Mouse (Mus musculus): ENCODE results near the gene Snx27. TPM values are rescaled to one million over a fixed set of nuclear protein-coding genes. Genes with fewer than 3 reads are reported as not detected.

Gene Snx27
- polyA plus RNA-seq, 1 experiment from 2014 or later: 42.8 TPM

DNA sequence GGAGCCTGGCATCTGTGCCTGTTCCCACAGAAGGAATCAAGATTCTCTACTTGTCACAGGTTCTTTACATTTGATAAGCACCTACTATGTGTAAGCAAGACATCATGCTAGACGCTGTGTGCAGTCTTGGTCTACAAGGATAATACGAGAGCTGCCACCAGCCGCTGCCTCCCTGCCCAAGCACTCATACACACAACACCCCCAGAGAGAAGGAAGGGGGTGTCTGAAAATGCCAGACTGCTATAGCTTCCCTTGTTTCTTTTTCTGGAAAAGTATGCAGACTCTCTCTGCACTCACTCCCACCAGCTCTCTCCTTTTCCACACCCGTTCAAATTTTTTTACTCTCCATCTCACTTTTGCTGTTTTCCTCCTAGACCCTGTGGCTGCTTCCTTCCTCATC lies 105.1 kb downstream of the Snx27 start:
- peak overlapping the region; percentile 86 for H3K4me2 ChIP-seq (ENCODE audit: low read length)
- no peaks in the 10 kb centered on the region for H3K9me3 ChIP-seq (replicated peaks; ENCODE audit: control insufficient read depth, low read length)
- peak overlapping the region; percentile 61 for H3K4me3 ChIP-seq (ENCODE audit: low read depth, low read length)
- peak overlapping the region; percentile 90 for H3K9ac ChIP-seq (ENCODE audit: low read length)
- no peaks in the 10 kb centered on the region for H3K27me3 ChIP-seq (replicated peaks; ENCODE audit: control insufficient read depth, insufficient read depth, low read length)
- H3K4me1 ChIP-seq (ENCODE audit: control insufficient read depth, insufficient read depth, low read length): peaks cover 44% of the 10 kb centered on the region
- WGBS: 20% methylated on average over 4 of the region's 4 CpGs
- H3K36me3 ChIP-seq (ENCODE audit: control insufficient read depth, insufficient read depth, low read length): peaks cover 16% of the 10 kb centered on the region
- DNase-seq (ENCODE audit: low spot score) (no peak), ATAC-seq (no peak)
- peak overlapping the region; percentile 93 for H3K27ac ChIP-seq (ENCODE audit: low read depth, low read length)

DNA sequence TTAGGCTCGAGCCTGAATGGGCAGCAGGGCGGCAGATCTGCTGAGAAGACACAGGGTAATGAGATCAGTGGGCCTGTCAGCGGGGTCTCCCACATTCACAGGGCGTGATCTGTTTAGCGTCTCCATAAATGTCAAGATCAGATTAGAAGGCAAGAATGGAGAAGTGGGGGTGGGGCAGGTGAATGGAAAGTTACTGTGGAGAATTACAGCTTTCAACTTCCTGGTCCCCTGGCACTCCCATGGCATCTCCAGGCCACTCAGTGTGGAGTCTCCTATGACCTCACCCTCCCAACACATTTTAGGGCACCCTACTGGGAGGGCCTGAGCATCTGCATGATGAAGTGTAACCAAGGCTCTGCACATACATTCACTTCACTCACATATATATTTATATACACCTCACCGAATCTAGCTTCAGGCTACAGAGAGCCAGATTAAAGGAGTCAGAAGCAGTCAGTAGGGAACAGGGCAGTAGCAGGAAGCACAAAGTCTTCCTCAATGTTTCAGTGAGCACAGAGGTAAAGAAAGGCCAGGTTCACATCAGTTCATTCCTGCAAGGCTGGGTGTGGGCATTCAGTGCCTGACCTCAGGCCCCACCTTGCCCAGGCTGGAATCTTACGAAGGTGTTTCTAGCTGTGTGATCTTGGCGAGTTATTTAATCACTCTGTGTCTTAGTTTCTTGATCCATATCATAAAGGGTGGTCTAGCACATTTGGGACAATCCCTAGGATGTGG lies 106.0 kb downstream of the Snx27 start:
- Histone ChIP-seq H3K4me2 (ENCODE audit: low read length) (no peak overlapping the region), H3K27ac (ENCODE audit: low read depth, low read length) (peak overlapping the region; percentile 93; the same call in 1 of the 2 replicates), H3K27me3 (replicated peaks; ENCODE audit: control insufficient read depth, insufficient read depth, low read length) (no peaks in the 10 kb centered on the region), H3K36me3 (ENCODE audit: control insufficient read depth, insufficient read depth, low read length) (peaks cover 7% of the 10 kb centered on the region), H3K4me3 (ENCODE audit: low read depth, low read length) (no peak overlapping the region), H3K9ac (ENCODE audit: low read length) (peak overlapping the region; percentile 90; the same call in 1 of the 2 replicates), H3K4me1 (ENCODE audit: control insufficient read depth, insufficient read depth, low read length) (peaks cover 39% of the 10 kb centered on the region), H3K9me3 (replicated peaks; ENCODE audit: control insufficient read depth, low read length) (no peaks in the 10 kb centered on the region)
- WGBS: 65% methylated on average over 8 of the region's 8 CpGs
- ATAC-seq (no peak), DNase-seq (ENCODE audit: low spot score) (no peak)

DNA sequence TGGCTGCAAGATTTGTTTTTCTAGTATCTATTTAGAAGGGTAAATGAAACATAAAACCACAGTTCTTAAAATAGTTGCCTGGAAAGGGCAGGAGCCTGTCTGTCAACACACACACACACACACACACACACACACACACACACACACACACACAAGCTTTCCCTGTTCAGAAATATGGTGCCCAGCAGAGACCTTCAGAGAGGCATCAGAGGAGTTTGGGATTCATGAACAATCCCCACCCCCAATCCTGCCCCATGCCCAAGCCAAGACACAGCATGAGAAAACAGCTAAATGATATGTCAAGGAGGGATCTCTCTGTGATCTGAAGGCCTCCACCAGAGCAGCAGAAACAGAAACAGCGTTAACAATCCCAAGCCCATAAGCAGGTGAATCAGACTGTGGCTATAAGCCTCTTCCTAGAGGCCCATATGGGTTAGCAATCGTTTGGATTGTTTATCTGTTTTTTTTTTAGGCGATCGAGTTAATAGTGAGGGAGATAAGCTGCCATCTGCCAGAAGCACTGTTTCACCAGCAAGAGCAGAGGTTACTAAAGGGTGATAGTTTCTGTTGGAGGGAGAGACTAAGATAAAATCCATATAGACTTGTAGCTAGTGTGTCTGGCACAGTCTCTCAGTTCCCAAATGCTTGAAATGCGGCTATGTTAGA lies 108.8 kb downstream of the Snx27 start:
- Histone ChIP-seq H3K27ac (ENCODE audit: low read depth, low read length) (no peak overlapping the region), H3K9me3 (replicated peaks; ENCODE audit: control insufficient read depth, low read length) (no peaks in the 10 kb centered on the region), H3K27me3 (replicated peaks; ENCODE audit: control insufficient read depth, insufficient read depth, low read length) (no peaks in the 10 kb centered on the region), H3K9ac (ENCODE audit: low read length) (0 out of 2 replicates have a peak overlapping the region, but pooled peaks have one; percentile 17), H3K4me3 (ENCODE audit: low read depth, low read length) (no peak overlapping the region), H3K4me1 (ENCODE audit: control insufficient read depth, insufficient read depth, low read length) (peaks cover 24% of the 10 kb centered on the region), H3K36me3 (ENCODE audit: control insufficient read depth, insufficient read depth, low read length) (no peaks in the 10 kb centered on the region), H3K4me2 (ENCODE audit: low read length) (no peak overlapping the region)
- 80% methylated on average over 5 of the region's 5 CpGs for WGBS
- DNase-seq (ENCODE audit: low spot score): no peak
- no peak for ATAC-seq

DNA sequence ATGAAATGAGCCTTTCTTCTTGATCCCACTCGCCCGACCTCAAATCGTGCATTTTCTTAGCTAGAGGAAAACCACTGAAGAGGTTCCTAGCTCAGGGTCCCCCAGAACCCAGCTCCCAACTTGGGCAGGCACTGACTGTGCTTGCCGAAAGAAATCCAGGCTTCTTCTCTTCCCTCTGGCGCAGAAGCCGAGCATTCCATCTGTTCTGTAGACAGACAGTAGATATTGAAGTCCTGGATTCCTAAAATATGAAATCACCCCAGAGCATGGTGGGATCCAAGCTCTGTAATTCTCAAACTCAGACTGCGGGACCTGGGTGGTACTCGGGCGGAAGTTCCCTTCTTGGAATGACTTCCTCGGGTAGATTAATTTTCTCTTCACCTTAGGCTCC lies 109.4 kb downstream of the Snx27 start:
- H3K9me3 ChIP-seq (replicated peaks; ENCODE audit: control insufficient read depth, low read length): no peaks in the 10 kb centered on the region
- H3K27me3 ChIP-seq (replicated peaks; ENCODE audit: control insufficient read depth, insufficient read depth, low read length): no peaks in the 10 kb centered on the region
- H3K36me3 ChIP-seq (ENCODE audit: control insufficient read depth, insufficient read depth, low read length): no peaks in the 10 kb centered on the region
- H3K27ac ChIP-seq (ENCODE audit: low read depth, low read length): peak overlapping the region; percentile 1; the same call in 1 of the 2 replicates
- H3K4me1 ChIP-seq (ENCODE audit: control insufficient read depth, insufficient read depth, low read length): peaks cover 24% of the 10 kb centered on the region
- H3K4me3 ChIP-seq (ENCODE audit: low read depth, low read length): no peak overlapping the region
- H3K9ac ChIP-seq (ENCODE audit: low read length): peak overlapping the region; percentile 2; the same call in 1 of the 2 replicates
- H3K4me2 ChIP-seq (ENCODE audit: low read length): peak overlapping the region; percentile 54
- ATAC-seq (no peak), DNase-seq (ENCODE audit: low spot score) (no peak)
- 44% methylated on average over 10 of the region's 10 CpGs for WGBS

DNA sequence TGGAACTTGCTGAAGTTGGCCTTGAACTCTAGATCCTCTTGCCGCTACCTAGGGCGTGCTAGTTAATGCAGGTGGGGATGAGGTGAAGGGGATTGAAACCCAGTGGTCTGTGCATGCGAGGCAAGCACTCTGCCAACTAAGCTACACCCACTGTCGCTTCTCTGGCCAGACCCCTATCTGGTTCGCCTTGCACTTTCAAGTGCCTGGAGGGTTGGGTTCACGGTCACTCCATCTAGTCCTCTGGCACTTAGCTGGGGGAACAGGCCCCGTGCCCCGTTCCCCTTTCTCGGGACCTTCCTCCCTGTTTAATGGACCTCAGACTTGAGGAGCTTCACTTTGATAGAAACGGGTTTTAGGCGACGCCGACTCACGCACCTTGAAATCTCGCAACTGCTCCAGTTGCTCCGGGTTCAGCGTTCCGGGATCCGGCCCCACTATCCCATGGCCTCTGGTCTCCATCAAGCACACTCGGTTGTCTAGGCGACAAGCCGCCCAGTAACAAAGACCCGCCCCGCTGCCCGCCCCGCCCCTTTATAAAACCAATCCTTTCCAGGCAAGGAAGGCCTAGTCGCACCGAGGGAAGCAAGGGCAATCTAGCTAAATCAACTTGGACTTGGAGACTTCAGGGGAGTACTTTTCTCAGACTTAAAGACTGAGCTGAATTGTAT lies 109.9 kb downstream of the Snx27 start:
- H3K36me3 ChIP-seq (ENCODE audit: control insufficient read depth, insufficient read depth, low read length): no peaks in the 10 kb centered on the region
- H3K27ac ChIP-seq (ENCODE audit: low read depth, low read length): peak overlapping the region; percentile 1; the same call in 1 of the 2 replicates
- no peaks in the 10 kb centered on the region for H3K9me3 ChIP-seq (replicated peaks; ENCODE audit: control insufficient read depth, low read length)
- H3K4me1 ChIP-seq (ENCODE audit: control insufficient read depth, insufficient read depth, low read length): peaks cover 24% of the 10 kb centered on the region
- no peaks in the 10 kb centered on the region for H3K27me3 ChIP-seq (replicated peaks; ENCODE audit: control insufficient read depth, insufficient read depth, low read length)
- DNase-seq (ENCODE audit: low spot score): peak; percentile 73
- 11% methylated on average over 28 of the region's 28 CpGs for WGBS
- H3K4me3 ChIP-seq (ENCODE audit: low read depth, low read length): peak overlapping the region; percentile 22
- peak; percentile 72 for ATAC-seq
- H3K9ac ChIP-seq (ENCODE audit: low read length): peak overlapping the region; percentile 2; the same call in 1 of the 2 replicates
- H3K4me2 ChIP-seq (ENCODE audit: low read length): peak overlapping the region; percentile 54

- H3K36me3 ChIP-seq (ENCODE audit: control insufficient read depth, insufficient read depth, low read length): no peaks in the 10 kb centered on the region
- H3K27ac ChIP-seq (ENCODE audit: low read depth, low read length): no peak overlapping the region
- no peak overlapping the region for H3K9ac ChIP-seq (ENCODE audit: low read length)
- 49% methylated on average over 3 of the region's 3 CpGs for WGBS
- no peak overlapping the region for H3K4me3 ChIP-seq (ENCODE audit: low read depth, low read length)
- peaks cover 36% of the 10 kb centered on the region for H3K4me1 ChIP-seq (ENCODE audit: control insufficient read depth, insufficient read depth, low read length)
- H3K27me3 ChIP-seq (replicated peaks; ENCODE audit: control insufficient read depth, insufficient read depth, low read length): no peaks in the 10 kb centered on the region
- no peaks in the 10 kb centered on the region for H3K9me3 ChIP-seq (replicated peaks; ENCODE audit: control insufficient read depth, low read length)
- DNase-seq (ENCODE audit: low spot score) (no peak), ATAC-seq (no peak)
- no peak overlapping the region for H3K4me2 ChIP-seq (ENCODE audit: low read length)
Measured at GRCm38 (mm10) chr3:94468931-94469330, 113.6 kb downstream of the Snx27 start.

DNA sequence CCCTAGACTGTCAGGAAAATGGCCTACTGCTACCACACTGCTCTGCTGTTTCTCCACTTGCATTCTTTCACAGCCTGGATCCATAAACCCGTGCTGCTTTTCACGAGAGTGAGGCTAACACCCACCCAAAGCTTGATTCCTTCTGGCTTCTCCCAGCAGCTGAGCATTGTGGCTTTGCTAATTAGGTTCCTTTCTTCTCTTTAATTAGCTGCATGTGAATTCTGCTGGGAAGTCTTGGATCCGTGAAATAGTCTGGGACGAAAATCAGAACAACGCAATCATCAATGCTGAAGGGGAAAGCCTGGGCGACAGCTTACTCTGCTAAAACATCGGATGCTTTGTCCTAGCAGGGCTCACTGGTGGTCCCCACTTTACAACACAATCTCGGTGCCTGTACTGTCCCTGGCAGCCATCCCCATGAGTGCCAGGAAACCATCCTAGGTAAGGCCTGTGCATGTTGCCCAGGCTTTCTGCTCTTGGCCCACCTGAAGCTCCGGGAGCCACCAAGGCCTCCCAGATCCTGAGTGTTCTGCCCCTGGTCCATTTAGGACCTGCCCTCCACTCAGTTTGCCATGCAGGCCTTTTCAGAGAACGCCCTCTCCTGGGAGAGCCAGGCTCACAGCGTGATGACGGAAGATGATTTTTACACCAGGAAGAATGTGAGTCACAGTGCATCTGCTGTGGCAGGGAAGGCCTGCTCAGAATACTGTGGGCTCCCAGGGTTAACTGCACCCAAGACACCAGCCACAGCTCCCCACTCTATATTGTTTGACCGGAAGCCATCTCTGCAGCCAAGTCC lies 116.7 kb downstream of the Snx27 start:
- Histone ChIP-seq H3K4me3 (ENCODE audit: low read depth, low read length) (no peak overlapping the region), H3K27me3 (replicated peaks; ENCODE audit: control insufficient read depth, insufficient read depth, low read length) (no peaks in the 10 kb centered on the region), H3K27ac (ENCODE audit: low read depth, low read length) (peak overlapping the region; percentile 94), H3K36me3 (ENCODE audit: control insufficient read depth, insufficient read depth, low read length) (no peaks in the 10 kb centered on the region), H3K9me3 (replicated peaks; ENCODE audit: control insufficient read depth, low read length) (no peaks in the 10 kb centered on the region), H3K4me1 (ENCODE audit: control insufficient read depth, insufficient read depth, low read length) (peaks cover 25% of the 10 kb centered on the region), H3K4me2 (ENCODE audit: low read length) (no peak overlapping the region), H3K9ac (ENCODE audit: low read length) (peak overlapping the region; percentile 54)
- ATAC-seq (peak; percentile 78), DNase-seq (ENCODE audit: low spot score) (peak; percentile 90)
- WGBS: 19% methylated on average over 13 of the region's 13 CpGs

- H3K4me2 ChIP-seq (ENCODE audit: low read length): peak overlapping the region; percentile 19
- peak; percentile 69 for ATAC-seq
Measured at GRCm38 (mm10) chr3:94463926-94464578, 118.5 kb downstream of the Snx27 start.

More at GRCm38 (mm10) chr3:94463926-94464578, 118.5 kb downstream of the Snx27 start:
- peak overlapping the region; percentile 94 for H3K27ac ChIP-seq (ENCODE audit: low read depth, low read length)
- no peaks in the 10 kb centered on the region for H3K9me3 ChIP-seq (replicated peaks; ENCODE audit: control insufficient read depth, low read length)
- H3K4me1 ChIP-seq (ENCODE audit: control insufficient read depth, insufficient read depth, low read length): peaks cover 25% of the 10 kb centered on the region
- DNase-seq (ENCODE audit: low spot score): peak; percentile 86
- no peaks in the 10 kb centered on the region for H3K36me3 ChIP-seq (ENCODE audit: control insufficient read depth, insufficient read depth, low read length)
- 32% methylated on average over 10 of the region's 11 CpGs for WGBS
- H3K9ac ChIP-seq (ENCODE audit: low read length): 0 out of 2 replicates have a peak overlapping the region, but pooled peaks have one; percentile 4
- H3K4me3 ChIP-seq (ENCODE audit: low read depth, low read length): no peak overlapping the region
- H3K27me3 ChIP-seq (replicated peaks; ENCODE audit: control insufficient read depth, insufficient read depth, low read length): no peaks in the 10 kb centered on the region
